Mouse (Mus musculus) intestine, embryonic 15.5 days (tissue): Measurements from ENCODE around the gene Otud5. TPM values are rescaled to one million over a fixed set of nuclear protein-coding genes. Genes with fewer than 3 reads are reported as not detected.

Source experiments
- ATAC-seq: fragments of 200-750 bp; cut with Nextera tagmentation; 2 replicates; pipeline ENCODE4 v1.8.0; 2017; ENCODE audit warnings: moderate TSS enrichment, moderate library complexity
- H3K27ac ChIP-seq: fragments of 300-500 bp; sonication (generic); 2 replicates; pipeline ENCODE4 v1.5.1; 2015; ENCODE audit warnings: mild to moderate bottlenecking, inconsistent platforms
- H3K27me3 ChIP-seq: fragments of 300-500 bp; sonication (generic); replicated peaks from 2 replicates; pipeline ENCODE4 v1.6.1; 2015; ENCODE audit warnings: inconsistent platforms
- H3K36me3 ChIP-seq: fragments of 300-500 bp; sonication (generic); 2 replicates; pipeline ENCODE4 v1.6.1; 2015; ENCODE audit warnings: inconsistent platforms
- H3K4me1 ChIP-seq: fragments of 300-500 bp; sonication (generic); replicated peaks from 2 replicates; pipeline ENCODE4 v1.6.1; 2015; ENCODE audit warnings: inconsistent platforms
- H3K4me2 ChIP-seq: fragments of 300-500 bp; sonication (generic); replicated peaks from 2 replicates; pipeline ENCODE4 v1.6.1; 2015; ENCODE audit warnings: mild to moderate bottlenecking, inconsistent platforms
- H3K4me3 ChIP-seq: fragments of 300-500 bp; sonication (generic); replicated peaks from 2 replicates; pipeline ENCODE4 v1.5.1; 2015; ENCODE audit warnings: inconsistent platforms
- H3K9ac ChIP-seq: fragments of 300-500 bp; sonication (generic); 2 replicates; pipeline ENCODE4 v1.6.1; 2015; ENCODE audit warnings: inconsistent platforms
- H3K9me3 ChIP-seq: fragments of 300-500 bp; sonication (generic); 2 replicates; pipeline ENCODE4 v1.6.1; 2016; ENCODE audit warnings: inconsistent platforms
- WGBS: fragments of 180-500 bp; shearing (Covaris S2); methylation state at CpG from one replicate; pipeline ENCODE4 v1.1.7; 2015; 5-methylcytosine and 5-hydroxymethylcytosine counted together
- polyA plus RNA-seq: library from polyadenylated mRNA; unstranded; fragments of >200 nt; fragmentation: Nextera tagmentation; extraction: Ambion mirVana; gene quantifications from 2 replicates; pipeline ENCODE4 v1.2.1, GENCODE M21; 2015

Gene Otud5
- polyA plus RNA-seq, 1 experiment from 2014 or later, result 37.7 TPM

DNA sequence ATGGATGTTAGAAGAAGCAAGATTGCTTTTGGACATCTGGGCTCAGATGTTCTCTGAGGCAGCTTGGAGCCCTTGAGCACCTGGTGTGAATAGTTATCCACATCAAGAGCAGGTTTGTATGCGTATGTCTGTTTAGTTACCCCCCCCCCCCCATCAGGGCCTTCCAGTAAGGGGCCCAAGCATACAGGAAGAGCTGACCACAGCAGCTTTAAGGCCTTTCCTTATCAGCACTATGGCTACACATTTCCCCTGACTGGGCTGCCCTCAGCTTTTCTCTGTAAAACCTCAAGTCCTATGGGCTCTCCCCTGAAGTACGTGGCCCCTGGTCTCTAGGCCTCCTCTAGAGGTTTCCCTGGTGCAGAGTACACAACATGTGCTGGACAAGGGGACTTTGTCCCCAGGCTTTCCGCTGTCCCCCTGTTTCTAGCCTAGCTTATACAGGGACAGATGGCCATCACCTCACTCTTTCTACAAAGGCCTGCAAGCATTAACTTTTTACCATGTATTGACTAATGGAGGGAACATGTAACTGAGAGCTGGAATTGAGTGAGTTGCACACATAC is 18.1 kb downstream of the Otud5 start:
- 0 out of 2 replicates have a peak, but pooled peaks have one; percentile 23 for ATAC-seq
- Histone ChIP-seq H3K4me3 (no peak overlapping the region), H3K27ac (no peak overlapping the region), H3K27me3 (no peaks in the 10 kb centered on the region), H3K36me3 (no peaks in the 10 kb centered on the region), H3K9ac (no peak overlapping the region), H3K4me1 (no peaks in the 10 kb centered on the region), H3K4me2 (no peak overlapping the region), H3K9me3 (no peaks in the 10 kb centered on the region)
- 73% methylated on average over 3 of the region's 3 CpGs for WGBS

DNA sequence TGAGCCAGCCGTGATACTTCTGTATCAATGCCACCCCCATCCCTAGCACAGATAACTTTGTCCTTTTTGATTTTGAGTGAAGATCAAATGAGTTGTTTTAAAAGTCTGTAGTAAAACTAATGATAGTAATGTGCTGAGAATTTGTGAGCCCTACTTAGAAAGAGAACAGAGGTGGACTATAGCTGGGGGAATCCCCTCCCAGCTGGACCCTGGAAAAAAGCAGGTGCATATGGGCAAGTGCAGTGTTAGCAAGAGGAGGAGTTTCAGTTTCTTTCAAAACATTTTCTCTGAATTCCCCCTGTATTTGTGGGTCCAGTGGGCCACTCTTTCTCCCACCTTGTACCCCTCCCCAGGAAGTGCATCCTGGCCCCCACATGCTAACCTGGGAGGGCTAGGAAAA is 22.0 kb downstream of the Otud5 start:
- no peak for ATAC-seq
- Histone ChIP-seq H3K27ac (no peak overlapping the region), H3K9ac (no peak overlapping the region), H3K4me2 (no peak overlapping the region), H3K9me3 (no peaks in the 10 kb centered on the region), H3K4me1 (no peaks in the 10 kb centered on the region), H3K36me3 (no peaks in the 10 kb centered on the region), H3K27me3 (no peaks in the 10 kb centered on the region), H3K4me3 (no peak overlapping the region)
- WGBS, result 87% methylated on average over 1 of the region's 1 CpGs

DNA sequence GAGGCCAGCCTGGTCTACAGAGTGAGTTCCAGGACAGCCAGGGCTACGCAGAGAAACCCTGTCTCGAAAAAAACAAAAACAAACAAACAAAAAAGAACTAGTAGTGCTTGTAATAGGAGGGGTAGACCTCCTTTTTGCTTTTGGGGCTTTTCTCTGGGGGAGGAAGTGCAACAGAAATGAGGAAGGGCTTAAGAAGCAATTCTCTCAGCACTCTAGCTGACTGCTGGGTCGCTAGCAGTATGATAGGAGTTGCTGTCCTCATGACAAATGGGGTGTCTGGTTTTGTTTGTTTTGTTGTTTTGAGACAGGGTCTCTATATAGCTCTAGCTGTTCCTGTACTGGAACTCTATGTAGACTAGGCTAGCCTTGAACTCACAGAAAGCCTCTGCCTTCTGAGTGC is 23.4 kb downstream of the Otud5 start:
- Histone ChIP-seq H3K4me2 (no peak overlapping the region), H3K9me3 (no peaks in the 10 kb centered on the region), H3K9ac (no peak overlapping the region), H3K4me3 (no peak overlapping the region), H3K27me3 (no peaks in the 10 kb centered on the region), H3K4me1 (no peaks in the 10 kb centered on the region), H3K36me3 (no peaks in the 10 kb centered on the region), H3K27ac (no peak overlapping the region)
- WGBS, result 71% methylated on average over 3 of the region's 3 CpGs
- no peak for ATAC-seq

DNA sequence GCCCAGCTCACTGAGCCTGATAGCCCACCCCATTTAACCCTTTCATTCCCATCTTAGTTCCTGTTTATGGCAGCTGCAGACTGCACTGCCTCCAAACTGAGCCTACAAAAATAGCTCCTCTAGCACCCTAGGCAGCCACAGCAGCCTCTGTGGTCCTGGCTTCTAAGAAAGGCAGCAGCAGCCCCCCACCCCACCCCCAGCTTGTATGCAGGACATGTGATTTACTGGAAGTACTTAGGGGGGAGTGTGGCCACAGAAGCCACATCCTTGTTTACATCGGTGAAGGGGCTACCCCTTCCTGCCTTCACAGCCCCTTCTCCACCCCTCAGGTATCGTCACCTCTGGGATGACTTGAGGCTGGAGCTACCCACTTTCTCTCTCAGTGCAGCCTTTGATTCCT is 24.2 kb downstream of the Otud5 start:
- Histone ChIP-seq H3K4me3 (no peak overlapping the region), H3K27me3 (no peaks in the 10 kb centered on the region), H3K9me3 (no peaks in the 10 kb centered on the region), H3K4me2 (no peak overlapping the region), H3K4me1 (no peaks in the 10 kb centered on the region), H3K36me3 (no peaks in the 10 kb centered on the region), H3K27ac (no peak overlapping the region), H3K9ac (no peak overlapping the region)
- WGBS, result 58% methylated on average over 2 of the region's 2 CpGs
- ATAC-seq, result no peak

DNA sequence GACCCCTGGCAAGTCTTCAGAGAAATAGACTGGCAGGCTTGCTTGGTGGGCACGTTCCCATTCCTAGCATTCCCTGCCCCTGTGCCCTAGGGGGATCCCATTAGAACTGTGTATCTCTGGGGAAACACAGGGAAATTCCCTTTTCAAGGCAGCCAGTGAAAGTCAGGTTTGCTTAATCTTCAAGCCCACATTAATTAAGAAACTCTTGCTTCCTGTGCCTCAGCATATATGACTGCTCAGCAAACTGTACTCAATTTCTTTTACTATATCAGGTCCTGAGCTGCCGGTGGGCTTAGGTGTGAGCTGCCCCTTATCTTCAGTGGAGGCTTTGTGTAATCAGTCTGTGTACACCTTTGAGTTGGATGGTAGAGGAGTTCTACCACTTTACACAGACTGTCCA is 24.6 kb downstream of the Otud5 start:
- Histone ChIP-seq H3K9me3 (no peaks in the 10 kb centered on the region), H3K4me2 (no peak overlapping the region), H3K36me3 (no peaks in the 10 kb centered on the region), H3K4me1 (no peaks in the 10 kb centered on the region), H3K27me3 (no peaks in the 10 kb centered on the region), H3K27ac (no peak overlapping the region), H3K4me3 (no peak overlapping the region), H3K9ac (no peak overlapping the region)
- 66% methylated on average over 2 of the region's 2 CpGs for WGBS
- ATAC-seq, result no peak

DNA sequence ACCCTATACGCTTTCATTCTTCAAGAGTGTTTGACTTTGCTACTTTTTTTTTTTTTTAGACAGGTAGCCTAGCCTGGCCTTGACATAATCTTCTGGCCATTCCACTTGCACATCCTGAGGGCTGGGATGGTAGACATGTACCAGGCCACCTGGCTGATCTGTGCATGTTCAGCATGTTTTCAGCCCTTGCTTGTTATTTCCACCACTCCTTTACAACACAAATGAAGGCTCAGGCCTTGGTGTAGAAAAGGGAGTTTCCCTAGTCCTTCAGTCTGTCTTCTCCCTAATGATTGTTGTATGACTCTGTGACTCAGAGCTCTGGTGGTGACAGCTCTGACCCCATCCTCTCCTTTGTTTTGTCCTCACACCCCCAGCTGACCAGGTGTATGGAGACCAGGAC is 26.0 kb downstream of the Otud5 start:
- Histone ChIP-seq H3K4me1 (no peaks in the 10 kb centered on the region), H3K27me3 (no peaks in the 10 kb centered on the region), H3K4me2 (no peak overlapping the region), H3K27ac (no peak overlapping the region), H3K4me3 (no peak overlapping the region), H3K9ac (no peak overlapping the region), H3K9me3 (no peaks in the 10 kb centered on the region), H3K36me3 (no peaks in the 10 kb centered on the region)
- WGBS, result 87% methylated on average over 1 of the region's 1 CpGs
- no peak for ATAC-seq

DNA sequence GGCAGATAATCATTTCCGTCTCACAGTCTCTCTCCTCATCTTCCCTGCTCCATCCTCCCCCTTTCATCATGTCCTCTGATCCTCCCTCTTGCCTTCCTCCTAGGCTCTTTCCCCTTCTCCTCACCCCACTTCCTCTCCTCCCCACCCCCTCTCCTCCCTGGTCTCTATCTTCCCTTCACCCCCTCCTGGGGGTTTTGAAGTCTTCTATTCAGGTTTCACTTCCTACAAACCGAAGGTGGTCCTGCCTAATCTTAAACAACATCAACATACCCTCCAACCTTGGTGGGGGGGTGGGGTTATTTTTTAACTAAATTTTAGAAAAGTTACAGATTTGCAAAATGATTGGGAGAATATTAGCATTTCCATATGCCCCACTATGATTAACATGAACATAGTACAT is 27.3 kb downstream of the Otud5 start:
- 0 out of 2 replicates have a peak, but pooled peaks cover 2% of the 10 kb centered on the region for H3K36me3 ChIP-seq
- H3K27me3 ChIP-seq, result no peaks in the 10 kb centered on the region
- H3K4me3 ChIP-seq, result no peak overlapping the region
- H3K9ac ChIP-seq, result no peak overlapping the region
- no peak for ATAC-seq
- no peaks in the 10 kb centered on the region for H3K9me3 ChIP-seq
- H3K4me2 ChIP-seq, result no peak overlapping the region
- no peaks in the 10 kb centered on the region for H3K4me1 ChIP-seq
- no peak overlapping the region for H3K27ac ChIP-seq
- 56% methylated on average over 2 of the region's 2 CpGs for WGBS

DNA sequence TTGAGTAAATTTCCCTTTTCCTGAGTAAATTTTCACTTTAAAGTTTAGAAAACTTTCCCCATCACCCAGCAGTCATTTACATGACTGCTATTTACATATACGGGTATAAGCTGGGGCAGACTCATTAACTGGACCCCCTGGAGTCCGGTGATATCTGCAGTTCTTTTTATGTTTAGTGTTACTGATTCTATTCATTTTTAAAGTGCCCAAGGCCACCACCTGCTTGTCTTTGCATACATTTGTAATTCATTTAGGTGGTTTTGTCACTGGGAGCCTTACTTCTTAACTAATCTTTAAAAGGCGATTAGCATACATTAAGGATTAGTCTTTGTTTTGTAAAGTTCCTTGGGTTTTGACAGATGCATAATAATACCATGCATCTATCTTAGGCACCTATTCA is 28.7 kb downstream of the Otud5 start:
- Histone ChIP-seq H3K4me1 (no peaks in the 10 kb centered on the region), H3K4me2 (no peak overlapping the region), H3K9ac (no peak overlapping the region), H3K27ac (no peak overlapping the region), H3K36me3 (0 out of 2 replicates have a peak, but pooled peaks cover 2% of the 10 kb centered on the region), H3K27me3 (no peaks in the 10 kb centered on the region), H3K9me3 (no peaks in the 10 kb centered on the region), H3K4me3 (no peak overlapping the region)
- 34% methylated on average over 3 of the region's 3 CpGs for WGBS
- no peak for ATAC-seq

DNA sequence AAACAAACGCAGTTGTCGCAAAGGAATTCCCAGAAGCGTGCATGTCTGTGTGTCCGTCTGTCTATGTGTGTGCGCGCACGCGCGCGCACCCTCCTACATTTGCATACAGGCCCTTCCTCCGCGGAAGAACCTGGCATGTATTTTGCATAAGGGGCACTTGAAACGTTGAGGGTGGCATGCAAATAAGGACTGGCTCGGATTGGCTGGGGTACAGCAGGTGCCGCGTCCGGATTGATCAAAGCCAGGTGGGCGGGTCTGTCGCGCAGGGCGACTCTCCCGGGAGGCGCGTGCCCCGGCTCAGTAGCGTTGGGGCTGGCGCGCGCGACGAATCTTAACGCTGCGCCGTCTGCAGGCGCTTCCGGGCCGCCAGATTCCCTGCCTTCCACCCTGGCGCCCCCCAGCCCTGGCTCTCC is 36.8 kb downstream of the Otud5 start, which contains the start of gene Pim2:
Gene Pim2, plus strand, starts transcription at position 256 of the 413 bp plus-strand sequence.
- Histone ChIP-seq H3K9me3 (no peaks in the 10 kb centered on the region), H3K4me2 (peak within 1 kb of the TSS; percentile 85), H3K27me3 (no peaks in the 10 kb centered on the region), H3K27ac (no peak within 1 kb of the TSS), H3K4me3 (peak within 1 kb of the TSS; percentile 45), H3K9ac (peak within 1 kb of the TSS; percentile 54), H3K4me1 (no peaks in the 10 kb centered on the region), H3K36me3 (no peaks in the 10 kb centered on the region)
- WGBS, result 8% methylated on average over 36 of the region's 38 CpGs
- peak; percentile 95 for ATAC-seq

DNA sequence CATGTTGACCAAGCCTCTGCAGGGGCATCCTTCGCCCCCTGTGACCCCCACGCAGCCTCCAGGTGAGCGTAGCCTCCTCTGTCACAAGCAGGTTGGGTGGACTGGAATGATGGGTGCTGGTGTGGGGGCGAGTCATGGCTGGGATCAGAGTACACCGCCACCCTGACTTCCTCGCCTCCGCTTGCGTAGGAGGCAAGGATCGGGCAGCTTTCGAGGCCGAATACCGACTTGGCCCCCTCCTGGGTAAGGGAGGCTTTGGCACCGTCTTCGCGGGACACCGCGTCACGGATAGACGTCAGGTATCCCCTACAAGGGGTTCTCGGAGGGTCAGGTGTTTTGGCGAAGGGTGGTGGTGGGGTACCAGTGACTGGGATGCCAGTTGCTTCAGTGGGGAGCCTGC is 37.3 kb downstream of the Otud5 start:
- H3K27me3 ChIP-seq, result no peaks in the 10 kb centered on the region
- H3K4me2 ChIP-seq, result peak overlapping the region; percentile 85
- no peaks in the 10 kb centered on the region for H3K36me3 ChIP-seq
- peak overlapping the region; percentile 54 for H3K9ac ChIP-seq
- no peak overlapping the region for H3K27ac ChIP-seq
- peak; percentile 42 for ATAC-seq
- no peaks in the 10 kb centered on the region for H3K9me3 ChIP-seq
- WGBS, result 16% methylated on average over 21 of the region's 21 CpGs
- H3K4me1 ChIP-seq, result no peaks in the 10 kb centered on the region
- H3K4me3 ChIP-seq, result peak overlapping the region; percentile 45

DNA sequence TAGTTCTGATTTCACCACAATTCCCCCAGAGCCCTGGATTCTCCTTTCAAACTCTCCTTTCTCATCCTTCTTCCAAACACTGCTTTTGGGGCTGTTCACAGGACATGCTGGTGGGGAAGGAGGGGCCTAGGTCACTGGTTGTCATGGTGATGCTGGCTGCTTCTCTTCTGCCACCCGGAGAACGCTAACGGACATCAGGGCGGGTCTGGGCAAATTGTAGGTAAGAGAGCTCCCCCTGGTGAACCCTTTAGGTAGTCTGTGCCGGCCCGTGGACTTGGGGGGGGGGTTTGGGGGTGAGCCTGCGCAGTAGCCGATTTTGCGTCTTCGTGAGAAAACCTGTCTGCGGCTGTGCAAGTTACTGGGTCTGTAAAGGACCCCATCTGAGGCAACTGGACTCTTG is 38.7 kb downstream of the Otud5 start:
- ATAC-seq, result 0 out of 2 replicates have a peak, but pooled peaks have one; percentile 24
- Histone ChIP-seq H3K27me3 (no peaks in the 10 kb centered on the region), H3K4me2 (peak overlapping the region; percentile 41), H3K9me3 (no peaks in the 10 kb centered on the region), H3K4me1 (no peaks in the 10 kb centered on the region), H3K4me3 (no peak overlapping the region), H3K36me3 (no peaks in the 10 kb centered on the region), H3K27ac (no peak overlapping the region), H3K9ac (no peak overlapping the region)
- 20% methylated on average over 11 of the region's 11 CpGs for WGBS

DNA sequence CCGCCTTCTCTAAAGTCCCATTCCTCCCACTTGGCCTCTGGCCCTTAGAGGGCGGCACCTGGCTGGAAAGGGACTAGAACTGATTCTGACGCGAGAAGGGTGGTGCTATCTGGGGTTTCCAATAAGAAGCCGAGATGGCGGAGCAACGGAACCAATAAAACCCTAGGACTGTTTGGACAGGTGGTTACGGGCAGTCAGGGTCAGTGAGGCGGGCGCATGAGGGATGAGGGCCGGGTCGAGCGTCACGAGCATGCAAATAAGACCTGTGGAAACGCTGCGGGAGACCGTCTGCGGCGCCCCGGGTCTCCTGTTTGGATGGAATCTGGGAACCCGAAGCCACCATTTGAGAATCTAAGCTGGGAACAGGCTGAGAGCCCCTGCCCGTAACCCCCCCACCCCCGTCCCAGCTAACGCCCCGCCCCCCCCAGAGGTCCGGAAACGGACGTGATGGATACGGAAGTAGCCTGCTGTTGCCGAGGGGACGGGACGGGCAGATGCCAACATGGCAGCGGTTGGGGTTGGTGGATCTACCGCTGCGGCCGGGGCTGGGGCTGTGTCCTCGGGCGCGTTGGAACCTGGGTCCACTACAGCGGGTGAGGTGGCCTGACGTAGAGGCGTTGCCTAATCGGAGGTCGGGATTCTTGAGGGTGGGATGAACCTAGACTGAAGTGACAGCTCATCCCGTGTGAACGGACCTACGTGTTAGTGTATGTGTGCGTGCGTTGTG is 42.8 kb downstream of the Otud5 start, which contains the start of gene Slc35a2:
Gene Slc35a2, plus strand, starts transcription at position 188 of the 727 bp plus-strand sequence.
- peak within 1 kb of the TSS; percentile 80 for H3K27ac ChIP-seq
- H3K27me3 ChIP-seq, result no peaks in the 10 kb centered on the region
- 0 out of 2 replicates have a peak within 1 kb of the TSS, but pooled peaks have one; percentile 32 for H3K9ac ChIP-seq
- H3K9me3 ChIP-seq, result no peaks in the 10 kb centered on the region
- no peaks in the 10 kb centered on the region for H3K4me1 ChIP-seq
- 19% methylated on average over 49 of the region's 49 CpGs for WGBS
- H3K4me2 ChIP-seq, result peak within 1 kb of the TSS; percentile 55
- peak; percentile 96 for ATAC-seq
- H3K4me3 ChIP-seq, result peak within 1 kb of the TSS; percentile 56
- H3K36me3 ChIP-seq, result no peaks in the 10 kb centered on the region

DNA sequence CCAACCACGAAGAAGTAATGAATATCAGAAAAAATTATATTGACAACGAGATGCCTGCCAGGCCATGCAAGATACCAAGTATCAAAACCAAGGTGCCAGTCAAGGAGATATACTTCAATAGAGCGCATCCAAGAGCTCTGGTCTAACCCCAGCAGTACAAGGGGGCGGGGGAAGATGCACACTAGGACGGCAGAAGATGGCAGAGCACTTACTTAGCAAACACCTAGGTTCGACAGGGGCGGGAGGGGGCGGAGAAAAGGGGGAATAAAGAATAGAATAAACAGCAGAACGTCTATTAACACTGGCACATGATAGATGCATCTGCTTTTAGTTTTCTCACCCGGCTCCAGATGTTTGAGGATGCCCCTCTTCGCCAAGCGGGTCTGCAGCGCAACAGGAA is 57.0 kb downstream of the Otud5 start:
- Histone ChIP-seq H3K4me1 (no peaks in the 10 kb centered on the region), H3K36me3 (no peaks in the 10 kb centered on the region), H3K9ac (peak overlapping the region; percentile 37; the same call in 1 of the 2 replicates), H3K4me2 (peak overlapping the region; percentile 53), H3K4me3 (peak overlapping the region; percentile 57), H3K27me3 (no peaks in the 10 kb centered on the region), H3K9me3 (no peaks in the 10 kb centered on the region), H3K27ac (0 out of 2 replicates have a peak overlapping the region, but pooled peaks have one; percentile 69)
- ATAC-seq, result no peak
- WGBS, result 29% methylated on average over 13 of the region's 13 CpGs
